Mouse (Mus musculus): Measurements from ENCODE around the gene Ulk1. TPM values are rescaled to one million over a fixed set of nuclear protein-coding genes. Genes with fewer than 3 reads are reported as not detected.
A peak's percentile ranks its signal among the peaks of the same experiment; 100 is the strongest.
"Not testable (repeated sequence)": the region's sequence is repeated elsewhere in the genome, so short reads cannot be mapped to it uniquely, and the experiment has no call there.

Ulk1 gene
- total RNA-seq, 2 experiments from 2014 or later, result 49.1 to 70.6 TPM

GRCm38 (mm10) chr5:110778263-110778662 lies 31.6 kb downstream of the Ulk1 start:
- Histone ChIP-seq H3K4me3 (no peak overlapping the region), H3K27ac (no peak overlapping the region)
- intact Hi-C loops (cut with DNase I), result no loop called here
- no peak for DNase-seq
- no peak for TF ChIP-seq CTCF (IDR thresholded peaks at IDR 0.05)

- DNase-seq, result no peak
- Histone ChIP-seq H3K27ac (no peak overlapping the region), H3K4me3 (no peak overlapping the region)
- TF ChIP-seq CTCF (IDR thresholded peaks at IDR 0.05), result no peak
- intact Hi-C loops (cut with DNase I), result no loop called here
Measured at GRCm38 (mm10) chr5:110776141-110776540, 33.8 kb downstream of the Ulk1 start.

GRCm38 (mm10) chr5:110774511-110774910 lies 35.4 kb downstream of the Ulk1 start:
- Histone ChIP-seq H3K27ac (no peak overlapping the region), H3K4me3 (no peak overlapping the region)
- TF ChIP-seq CTCF (IDR thresholded peaks at IDR 0.05), result no peak
- DNase-seq, result no peak
- intact Hi-C loops (cut with DNase I), result loop anchor here (5.0 kb wide), 1 partner anchor 33 kb away; no protein-coding TSS in a partner anchor

GRCm38 (mm10) chr5:110772945-110773344 lies 37.0 kb downstream of the Ulk1 start:
- H3K4me3 ChIP-seq, H3K27ac ChIP-seq, DNase-seq: not testable (repeated sequence)
- intact Hi-C loops (cut with DNase I), result loop anchor here (5.0 kb wide), 1 partner anchor 34 kb away; no protein-coding TSS in a partner anchor

- Histone ChIP-seq H3K4me3 (peak within 1 kb of the TSS; percentile 95), H3K27ac (peak within 1 kb of the TSS; percentile 94)
- DNase-seq, result peak; percentile 100
- peak; percentile 64 for TF ChIP-seq CTCF (IDR thresholded peaks at IDR 0.05)
- intact Hi-C loops (cut with DNase I), result loop anchor here (1.0 to 5.0 kb wide), 2 partner anchors 37 to 499 kb away; no protein-coding TSS in a partner anchor
Measured at GRCm38 (mm10) chr5:110770448-110771158, 39.3 kb downstream of the Ulk1 start, which contains the start of gene Ep400. TSS of gene Ep400 (minus strand) at chr5:110770717.

- DNase-seq, result no peak
- peak overlapping the region; percentile 94 for H3K27ac ChIP-seq
- H3K4me3 ChIP-seq, result peak overlapping the region; percentile 95
- intact Hi-C loops (cut with DNase I), result loop anchor here (5.0 kb wide), 1 partner anchor 37 kb away; no protein-coding TSS in a partner anchor
- TF ChIP-seq CTCF (IDR thresholded peaks at IDR 0.05), result no peak
Measured at GRCm38 (mm10) chr5:110770031-110770445, 39.9 kb downstream of the Ulk1 start.

GRCm38 (mm10) chr5:110769272-110769671 lies 40.6 kb downstream of the Ulk1 start:
- peak overlapping the region; percentile 94 for H3K27ac ChIP-seq
- DNase-seq, result no peak

GRCm38 (mm10) chr5:110763890-110764289 lies 46.0 kb downstream of the Ulk1 start:
- DNase-seq, result no peak
- Histone ChIP-seq H3K27ac (no peak overlapping the region), H3K4me3 (no peak overlapping the region)
- intact Hi-C loops (cut with DNase I), result no loop called here
- TF ChIP-seq CTCF (IDR thresholded peaks at IDR 0.05), result no peak

More at GRCm38 (mm10) chr5:110769272-110769671, 40.6 kb downstream of the Ulk1 start:
- no peak for TF ChIP-seq CTCF (IDR thresholded peaks at IDR 0.05)
- peak overlapping the region; percentile 95 for H3K4me3 ChIP-seq
- intact Hi-C loops (cut with DNase I), result no loop called here

- Histone ChIP-seq H3K4me3 (no peak overlapping the region), H3K27ac (no peak overlapping the region)
- no peak for DNase-seq
- intact Hi-C loops (cut with DNase I), result no loop called here
- TF ChIP-seq CTCF (IDR thresholded peaks at IDR 0.05), result no peak
Measured at GRCm38 (mm10) chr5:110745021-110745420, 64.9 kb downstream of the Ulk1 start.

GRCm38 (mm10) chr5:110739496-110740275 lies 70.2 kb downstream of the Ulk1 start:
- TF ChIP-seq CTCF (IDR thresholded peaks at IDR 0.05), result no peak
- DNase-seq, result no peak
- H3K4me3 ChIP-seq, result no peak overlapping the region
- intact Hi-C loops (cut with DNase I), result no loop called here
- H3K27ac ChIP-seq, result no peak overlapping the region

- Histone ChIP-seq H3K27ac (no peak overlapping the region), H3K4me3 (no peak overlapping the region)
- DNase-seq, result no peak
- intact Hi-C loops (cut with DNase I), result no loop called here
- no peak for TF ChIP-seq CTCF (IDR thresholded peaks at IDR 0.05)
Measured at GRCm38 (mm10) chr5:110735606-110736005, 74.3 kb downstream of the Ulk1 start.

Other genes with a start within 250 kb of the Ulk1 start
- gene Noc4l, start 156.7 kb downstream of the Ulk1 start, total RNA-seq (2021), result 10 to 100 TPM; 15.1 to 15.6 TPM
- 1 to 10 TPM; 7.3 to 9.4 TPM for gene Ddx51, start 156.6 kb downstream of the Ulk1 start, total RNA-seq (2021)
- 10 to 100 TPM; 20.2 to 22.9 TPM for gene Ep400, start 39.4 kb downstream of the Ulk1 start, total RNA-seq (2021)
- 10 to 100 TPM in 1 of 2 experiments, 1 to 10 TPM in 1; 8.7 to 13.8 TPM for gene Pus1, start 29.4 kb downstream of the Ulk1 start, total RNA-seq (2021)
- gene Hscb, start 29.7 kb upstream of the Ulk1 start, total RNA-seq (2021), result 10 to 100 TPM; 14.1 to 19.4 TPM
- 1 to 10 TPM in 1 of 2 experiments, under 1 TPM in 1; 0.92 to 1.1 TPM for gene Chek2, start 29.9 kb upstream of the Ulk1 start, total RNA-seq (2021)
- 10 to 100 TPM; 11.9 to 16.6 TPM for gene Ttc28, start 69.7 kb upstream of the Ulk1 start, total RNA-seq (2021)

All from gastrocnemius, adult 2 months (tissue).